27 mouse cellular contexts compared by ENCODE assay signal in the genomic region with DNA sequence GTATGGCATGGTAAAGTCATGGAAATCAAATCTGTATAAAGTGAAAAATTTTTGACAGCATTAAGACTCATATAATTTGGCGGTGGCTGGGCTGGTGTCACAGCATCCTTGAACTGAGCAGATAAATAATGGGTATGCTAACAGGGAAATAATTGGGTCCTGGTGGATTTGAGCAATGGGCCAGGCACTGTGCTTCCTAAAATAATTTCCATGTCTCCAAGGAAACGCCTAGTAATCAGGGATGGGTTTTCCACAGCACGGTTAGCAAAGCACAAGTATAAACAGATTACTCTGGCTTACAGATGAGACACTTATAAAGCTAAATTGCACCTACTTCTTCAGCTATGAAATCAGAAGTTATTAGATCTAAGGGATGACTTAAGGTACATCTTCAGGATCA.
DNase-seq lines count a peak whose midpoint lies in the region; ATAC-seq and TF ChIP-seq lines count a peak whose summit lies in the region.
"Had no signal": no experiment of that assay in that cellular context is flagged by ENCODE, and none has a peak within 500 bp of the region (broad histone marks: within the 10 kb centered on the region; RNA-seq: fewer than 3 reads in every experiment).

No protein-coding gene starts in this region.

- no peaks in the 10 kb centered on the region for H3K36me3 ChIP-seq in midbrain, embryonic 14.5 days (ENCODE audit: control insufficient read depth, insufficient read depth, low read length)
- H3K36me3 ChIP-seq in midbrain, embryonic 10.5 days = no peaks in the 10 kb centered on the region
- H3K36me3 ChIP-seq: embryonic facial prominence, embryonic 13.5 days; forebrain, embryonic 10.5 days; heart, embryonic 12.5 days; heart, embryonic 15.5 days; hindbrain, embryonic 10.5 days; hindbrain, embryonic 13.5 days; intestine, embryonic 15.5 days had no signal

- no peak for TF ChIP-seq POLR2A in brain, embryonic 14.5 days (IDR thresholded peaks at IDR 0.05; ENCODE audit: borderline replicate concordance, extremely low read depth, insufficient read depth, insufficient read length, poor library complexity, severe bottlenecking)

- H3K4me1 ChIP-seq in midbrain, embryonic 14.5 days (ENCODE audit: control insufficient read depth, insufficient read depth, low read length) = no peaks in the 10 kb centered on the region
- H3K4me1 ChIP-seq in midbrain, embryonic 10.5 days = no peaks in the 10 kb centered on the region
- H3K4me1 ChIP-seq: embryonic facial prominence, embryonic 13.5 days; forebrain, embryonic 10.5 days; heart, embryonic 12.5 days; heart, embryonic 15.5 days; hindbrain, embryonic 10.5 days; hindbrain, embryonic 13.5 days; intestine, embryonic 15.5 days had no signal

- no peak for TF ChIP-seq CTCF in brain, embryonic 14.5 days (IDR thresholded peaks at IDR 0.05; ENCODE audit: borderline replicate concordance, extremely low read depth, insufficient read depth, insufficient read length)

- no peak for ATAC-seq in midbrain, embryonic 14.5 days (ENCODE audit: low FRiP score, low TSS enrichment)
- ATAC-seq: activated CD4-positive, CD25-positive, alpha-beta regulatory T cell, adult 4 months; forebrain, embryonic 14.5 days; forebrain, postnatal 0 days; hindbrain, embryonic 16.5 days; intestine, embryonic 15.5 days had no signal

- H3K4me3 ChIP-seq in midbrain, embryonic 14.5 days (replicated peaks; ENCODE audit: low read depth, low read length) = no peak overlapping the region
- H3K4me3 ChIP-seq in midbrain, embryonic 10.5 days = no peak overlapping the region
- H3K4me3 ChIP-seq: embryonic facial prominence, embryonic 13.5 days; forebrain, embryonic 10.5 days; heart, embryonic 12.5 days; heart, embryonic 15.5 days; hindbrain, embryonic 10.5 days; hindbrain, embryonic 13.5 days; intestine, embryonic 15.5 days had no signal

- no peak overlapping the region for H3K27ac ChIP-seq in midbrain, embryonic 14.5 days (replicated peaks; ENCODE audit: low read depth, low read length)
- H3K27ac ChIP-seq in midbrain, embryonic 10.5 days (replicated peaks) = no peak overlapping the region
- H3K27ac ChIP-seq: embryonic facial prominence, embryonic 13.5 days; forebrain, embryonic 10.5 days; heart, embryonic 15.5 days; hindbrain, embryonic 10.5 days; hindbrain, embryonic 13.5 days; intestine, embryonic 15.5 days had no signal

- H3K9me3 ChIP-seq in midbrain, embryonic 14.5 days (ENCODE audit: control insufficient read depth, low read length) = no peaks in the 10 kb centered on the region
- H3K9me3 ChIP-seq in midbrain, embryonic 10.5 days (replicated peaks) = no peaks in the 10 kb centered on the region
- H3K9me3 ChIP-seq: embryonic facial prominence, embryonic 13.5 days; forebrain, embryonic 10.5 days; heart, embryonic 12.5 days; heart, embryonic 15.5 days; hindbrain, embryonic 10.5 days; hindbrain, embryonic 13.5 days; intestine, embryonic 15.5 days had no signal

- no peak overlapping the region for H3K4me2 ChIP-seq in midbrain, embryonic 14.5 days (ENCODE audit: low read length)
- H3K4me2 ChIP-seq: embryonic facial prominence, embryonic 13.5 days; heart, embryonic 12.5 days; heart, embryonic 15.5 days; hindbrain, embryonic 13.5 days; intestine, embryonic 15.5 days had no signal

- peak; percentile 11 for DNase-seq in heart, adult 11 months
- no peak for DNase-seq in heart, adult 8-10 months (ENCODE audit: low spot score)
- peak; percentile 14 for DNase-seq in midbrain, embryonic 14.5 days
- DNase-seq in midbrain, embryonic 10.5 days (ENCODE audit: low spot score) = no peak
- DNase-seq in brain, embryonic 14.5 days (ENCODE audit: low read depth) = peak; percentile 41
- no peak for DNase-seq in right cerebral cortex, adult 18-20 months
- DNase-seq: adrenal gland, adult 8-10 months; adrenal gland, postnatal 25 days; cerebellum, adult 11 months; cerebellum, adult 2 months; cerebellum, adult 9-11 months; cerebellum, postnatal 25 days; forebrain, postnatal 0 days; gastrocnemius, postnatal 10 days; gastrocnemius, postnatal 36 days; heart, postnatal 10 days; heart, postnatal 36 days had no signal

- WGBS in midbrain, embryonic 14.5 days = 44% methylated on average over 3 of the region's 3 CpGs
- WGBS in midbrain, embryonic 10.5 days = 79% methylated on average over 3 of the region's 3 CpGs

- H3K9ac ChIP-seq in midbrain, embryonic 14.5 days (replicated peaks; ENCODE audit: low read length) = no peak overlapping the region
- H3K9ac ChIP-seq: embryonic facial prominence, embryonic 13.5 days; forebrain, postnatal 0 days; heart, embryonic 12.5 days; heart, embryonic 15.5 days; hindbrain, embryonic 13.5 days; intestine, embryonic 15.5 days had no signal

- no peaks in the 10 kb centered on the region for H3K27me3 ChIP-seq in midbrain, embryonic 14.5 days (ENCODE audit: control insufficient read depth, insufficient read depth, low read length)
- no peaks in the 10 kb centered on the region for H3K27me3 ChIP-seq in midbrain, embryonic 10.5 days (ENCODE audit: low read depth, poor library complexity, severe bottlenecking)
- H3K27me3 ChIP-seq: embryonic facial prominence, embryonic 13.5 days; heart, embryonic 12.5 days; heart, embryonic 15.5 days; hindbrain, embryonic 13.5 days; intestine, embryonic 15.5 days had no signal

Comparison
In these comparisons a context has a peak if more than half of its experiments do, and no peak if none do; other contexts are left out.
1. DNase-seq: peak in heart, adult 11 months (single experiment), midbrain, embryonic 14.5 days (single experiment) and brain, embryonic 14.5 days (single experiment); none in heart, adult 8-10 months (single experiment), midbrain, embryonic 10.5 days (single experiment) and right cerebral cortex, adult 18-20 months (single experiment).